Mouse (Mus musculus) lung, embryonic 14.5 days (tissue): ENCODE measurements at regions not wholly inside any gene's neighbourhood (a gene's known extent, or its start where the extent isn't known, plus 50 kb on each side); places are given as distances from the start of the nearest gene placed in this dataset.

Experiments
- ATAC-seq: fragments of 200-750 bp; cut with Nextera tagmentation; 2 replicates; pipeline ENCODE4 v1.8.0; 2017; ENCODE audit warnings: mild to moderate bottlenecking, moderate TSS enrichment, moderate library complexity; ENCODE audit not compliant: insufficient read depth
- DNase-seq: peaks from one replicate; pipeline ENCODE4 v3.0.0-alpha.2; 2015
- H3K27ac ChIP-seq: fragments of 300-500 bp; sonication (generic); 2 replicates; pipeline ENCODE4 v1.5.1; 2014; ENCODE audit warnings: low read depth, mild to moderate bottlenecking, moderate library complexity
- H3K27me3 ChIP-seq: fragments of 300-500 bp; sonication (generic); 2 replicates; pipeline ENCODE4 v1.6.1; 2014; ENCODE audit warnings: low read length, control low read depth; ENCODE audit not compliant: insufficient read depth
- H3K36me3 ChIP-seq: fragments of 300-500 bp; sonication (generic); 2 replicates; pipeline ENCODE4 v1.6.1; 2014; ENCODE audit warnings: control low read depth; ENCODE audit not compliant: insufficient read depth
- H3K4me1 ChIP-seq: fragments of 300-500 bp; sonication (generic); 2 replicates; pipeline ENCODE4 v1.6.1; 2014; ENCODE audit warnings: antibody characterized with exemption, control low read depth; ENCODE audit not compliant: insufficient read depth
- H3K4me2 ChIP-seq: fragments of 300-500 bp; sonication (generic); 2 replicates; pipeline ENCODE4 v1.6.1; 2014; ENCODE audit warnings: mild to moderate bottlenecking
- H3K4me3 ChIP-seq: fragments of 300-500 bp; sonication (generic); 2 replicates; pipeline ENCODE4 v1.5.1; 2014; ENCODE audit warnings: low read depth, low read length
- H3K9ac ChIP-seq: fragments of 300-500 bp; sonication (generic); 2 replicates; pipeline ENCODE4 v1.6.1; 2014
- H3K9me3 ChIP-seq: fragments of 300-500 bp; sonication (generic); 2 replicates; pipeline ENCODE4 v1.6.1; 2016; ENCODE audit warnings: low read depth, low read length, control low read depth
- CTCF ChIP-seq: IDR thresholded peaks from 2 replicates; pipeline ENCODE4 v1.5.1; 2016; ENCODE audit warnings: antibody characterized with exemption, low read depth
- WGBS: fragments of 180-500 bp; shearing (Covaris S2); extraction: QIAGEN DNeasy Blood & Tissue Kit; methylation state at CpG from one replicate; pipeline ENCODE4 v1.1.7; 2014; 5-methylcytosine and 5-hydroxymethylcytosine counted together

DNA sequence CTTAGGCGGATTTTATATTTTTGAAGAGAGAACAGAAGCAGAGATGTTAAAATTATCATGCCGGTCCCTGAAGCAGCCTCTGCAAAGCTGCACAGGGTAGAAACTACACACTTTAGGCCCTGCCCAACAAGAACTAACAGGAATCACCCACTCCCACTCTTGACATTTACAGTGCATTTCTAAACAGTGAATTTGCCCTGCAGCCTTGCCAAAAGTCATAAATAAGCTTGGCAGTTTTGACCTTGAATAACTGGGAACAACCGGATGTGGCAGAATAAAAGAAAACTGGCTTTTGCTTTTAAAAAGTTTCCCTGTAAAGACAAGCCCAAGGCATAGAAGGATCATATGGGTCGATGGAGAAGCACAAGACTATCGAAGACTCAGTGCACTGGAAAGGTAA, 460.1 kb upstream of the Grid2 start:
- DNase-seq (peak; percentile 44), ATAC-seq (no peak)
- no peak overlapping the region for H3K4me2 ChIP-seq
- WGBS, result 61% methylated on average over 5 of the region's 5 CpGs
- no peaks in the 10 kb centered on the region for H3K9me3 ChIP-seq
- no peak for TF ChIP-seq CTCF
- H3K4me3 ChIP-seq, result no peak overlapping the region
- H3K4me1 ChIP-seq, result no peaks in the 10 kb centered on the region
- no peak overlapping the region for H3K27ac ChIP-seq
- no peaks in the 10 kb centered on the region for H3K27me3 ChIP-seq
- H3K36me3 ChIP-seq, result no peaks in the 10 kb centered on the region
- H3K9ac ChIP-seq, result no peak overlapping the region
